Mouse (Mus musculus): Measurements from ENCODE around the gene Klra4. TPM values are rescaled to one million over a fixed set of nuclear protein-coding genes. Genes with fewer than 3 reads are reported as not detected.

Klra4 gene
- polyA plus RNA-seq, 1 experiment from 2014 or later: not detected

Other genes starting within 250 kb of the Klra4 start
- gene Gm17631, start 204.6 kb downstream of the Klra4 start, polyA plus RNA-seq (2014; fragmentation: Nextera tagmentation; extraction: Ambion mirVana): not detected in 2 replicates
- gene Klra17, start 190.6 kb downstream of the Klra4 start, polyA plus RNA-seq (2014; fragmentation: Nextera tagmentation; extraction: Ambion mirVana): not detected in 2 replicates
- not detected in 2 replicates for gene Klra5, start 149.6 kb downstream of the Klra4 start, polyA plus RNA-seq (2014; fragmentation: Nextera tagmentation; extraction: Ambion mirVana)
- gene Klra6, start 40.3 kb downstream of the Klra4 start, polyA plus RNA-seq (2014; fragmentation: Nextera tagmentation; extraction: Ambion mirVana): not detected in 2 replicates
- gene Klra8, start 62.6 kb upstream of the Klra4 start, polyA plus RNA-seq (2014; fragmentation: Nextera tagmentation; extraction: Ambion mirVana): not detected in 2 replicates
- not detected in 2 replicates for gene Klra9, start 125.8 kb upstream of the Klra4 start, polyA plus RNA-seq (2014; fragmentation: Nextera tagmentation; extraction: Ambion mirVana)
- not detected in 2 replicates for gene Klra7, start 166.1 kb upstream of the Klra4 start, polyA plus RNA-seq (2014; fragmentation: Nextera tagmentation; extraction: Ambion mirVana)
- gene Klra10, start 214.7 kb upstream of the Klra4 start, polyA plus RNA-seq (2014; fragmentation: Nextera tagmentation; extraction: Ambion mirVana): not detected in 2 replicates